Mouse (Mus musculus) cerebral cortex, adult 2 months (tissue): ENCODE measurements around the gene Kctd12b.

Source experiments
- WGBS: fragments of 180-500 bp; shearing (Covaris S2); methylation state at CpG from one replicate; pipeline ENCODE4 v1.1.7; 2018; 5-methylcytosine and 5-hydroxymethylcytosine counted together

Gene Kctd12b

DNA sequence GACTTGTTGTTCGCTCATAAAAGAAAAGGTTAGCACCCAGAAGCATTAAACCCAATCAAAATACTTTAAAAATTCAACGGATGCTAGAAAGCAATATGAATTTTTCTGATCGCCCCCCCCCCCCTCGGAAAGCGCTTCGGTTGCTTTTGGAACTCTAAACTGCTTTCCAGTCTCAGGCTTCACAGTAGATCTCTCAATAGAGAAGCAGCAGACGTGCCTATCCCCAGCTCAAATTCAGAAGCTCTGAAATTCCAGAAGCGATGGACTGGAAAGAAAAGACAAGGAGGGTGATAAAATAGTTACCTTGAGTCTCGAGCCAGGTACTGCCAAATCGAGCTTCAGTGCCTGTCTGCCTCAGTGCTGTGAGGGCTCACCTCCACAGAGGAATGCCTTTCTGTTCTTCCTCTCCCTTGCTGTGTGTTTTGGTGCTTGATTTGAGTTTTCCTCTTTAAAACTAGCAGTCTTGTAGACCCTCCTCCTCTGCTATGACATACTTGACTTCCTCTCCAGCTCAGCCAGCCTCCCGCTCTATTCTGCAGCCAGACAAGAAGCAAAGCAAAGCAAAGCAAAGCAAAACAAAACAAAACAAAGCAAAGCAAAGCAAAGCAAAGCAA, at the start of gene Kctd12b:
Kctd12b (minus strand) TSS at position 610 of the 614 bp plus-strand sequence.
- WGBS: 17% methylated on average over 11 of the region's 11 CpGs

DNA sequence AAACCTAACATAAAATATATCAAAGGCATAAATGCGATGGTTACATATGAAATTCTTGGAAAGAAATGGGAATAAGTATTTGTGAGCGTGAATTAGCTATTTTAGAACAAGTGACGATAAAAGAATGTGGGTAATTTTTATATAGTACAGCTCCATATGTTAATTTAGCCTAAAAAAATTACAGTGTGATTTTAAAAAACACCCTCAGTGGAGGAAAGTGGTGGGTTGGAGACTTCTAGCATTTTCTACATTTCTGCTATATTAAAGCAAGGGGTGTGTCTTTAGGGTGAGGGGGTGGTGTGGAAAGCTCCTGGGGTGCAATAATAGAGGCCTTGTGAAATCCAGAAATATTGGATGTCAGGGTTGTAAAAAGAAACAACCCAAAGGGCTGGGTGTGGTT, 46.3 kb upstream of the Kctd12b start:
- 58% methylated on average over 3 of the region's 3 CpGs for WGBS

DNA sequence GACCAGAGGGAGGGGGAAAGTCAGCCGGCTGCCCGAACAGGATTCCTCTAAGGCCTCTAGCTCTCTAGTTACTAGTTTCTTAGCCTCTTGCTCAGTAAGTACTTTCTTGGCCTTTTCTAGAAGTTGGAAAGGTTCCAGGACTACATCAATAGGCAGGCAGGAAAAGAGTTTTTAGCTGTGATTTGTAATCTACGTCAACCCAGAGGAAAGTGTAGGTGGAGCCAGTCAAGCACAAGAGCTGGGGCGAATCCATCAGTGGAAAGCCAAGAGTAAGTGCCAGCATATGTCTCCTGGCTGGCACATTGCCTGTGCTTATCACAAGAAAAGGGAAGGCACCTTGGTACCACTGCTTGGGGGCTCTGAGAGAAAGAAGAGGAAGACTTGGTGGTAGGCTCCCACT, 39.5 kb upstream of the Kctd12b start:
- 26% methylated on average over 4 of the region's 4 CpGs for WGBS

DNA sequence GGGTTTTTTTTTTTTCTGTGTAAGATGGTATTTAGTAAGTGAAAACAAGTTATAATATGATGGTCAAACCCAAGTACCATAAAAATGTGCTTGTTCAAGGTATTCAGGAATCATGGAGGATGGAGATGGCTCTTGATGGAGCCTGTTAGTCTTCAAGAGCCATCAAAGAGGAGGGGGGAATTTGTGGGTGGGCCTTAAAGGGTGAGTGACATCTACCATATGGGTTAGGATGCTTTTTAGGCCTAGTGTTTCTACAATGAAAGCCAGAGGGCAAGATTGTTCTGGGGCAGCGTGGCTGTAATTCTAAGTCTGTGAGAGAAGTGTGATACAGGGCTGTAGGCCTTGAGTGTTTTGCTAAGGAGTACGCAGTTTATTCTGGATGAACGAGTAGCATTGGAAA, 28.2 kb upstream of the Kctd12b start:
- 21% methylated on average over 3 of the region's 3 CpGs for WGBS

DNA sequence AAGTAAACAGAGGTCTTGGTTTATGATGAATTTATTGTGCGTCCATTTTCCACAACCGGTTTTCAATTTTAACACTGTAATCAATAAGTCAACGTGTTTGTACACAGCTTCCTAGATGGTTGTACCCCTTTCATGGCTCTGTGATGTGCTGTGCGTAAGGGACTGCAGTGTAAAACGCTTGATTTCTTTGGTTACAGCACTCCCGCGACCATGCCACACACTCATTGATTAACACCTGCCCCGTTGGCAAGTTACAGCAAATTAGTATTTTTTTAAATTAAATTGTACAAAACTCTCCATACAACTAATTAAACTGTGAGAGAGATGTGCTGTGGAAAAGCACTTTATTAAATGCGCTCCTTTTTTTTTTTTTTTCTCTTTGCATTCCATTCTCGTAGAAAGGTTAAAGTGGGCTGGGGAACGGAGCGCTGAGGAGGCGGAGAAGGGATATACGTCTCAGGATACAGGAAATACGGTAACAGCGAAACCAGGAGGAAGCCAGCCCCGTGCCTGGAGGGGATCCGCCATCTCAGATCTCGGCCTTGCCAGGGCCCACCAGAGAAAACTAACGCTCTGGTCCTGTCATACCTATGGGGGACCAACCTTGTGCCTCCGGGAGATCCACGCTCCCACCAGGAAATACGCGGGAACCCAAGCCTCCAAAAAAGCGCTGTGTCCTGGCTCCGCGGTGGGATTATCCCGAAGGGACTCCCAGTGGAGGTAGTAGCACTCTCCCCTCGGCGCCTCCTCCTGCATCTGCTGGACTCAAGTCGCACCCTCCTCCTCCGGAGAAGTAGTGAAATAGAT, 27.1 kb upstream of the Kctd12b start, which contains the start of gene Nbdy:
Nbdy (plus strand) TSS at position 481 of the 807 bp plus-strand sequence.
- 4% methylated on average over 32 of the region's 32 CpGs for WGBS

DNA sequence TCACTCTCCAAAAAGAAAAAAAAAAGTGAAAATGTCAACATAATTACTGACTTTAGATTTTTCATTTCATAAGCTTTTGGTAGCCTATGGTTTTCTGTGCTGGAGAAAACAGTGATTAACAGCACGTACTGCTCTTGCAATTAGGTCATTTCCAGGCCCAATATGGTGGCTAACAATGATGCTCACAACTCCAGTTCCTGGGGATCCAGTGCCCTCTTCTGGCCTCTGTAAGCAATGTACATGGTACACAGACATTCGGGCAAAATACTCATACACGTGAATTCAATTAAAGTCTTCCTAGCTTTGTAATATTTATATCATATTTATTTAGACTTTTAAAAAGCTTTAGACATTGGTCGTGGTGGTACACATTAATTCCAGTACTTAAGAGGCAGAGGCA, 23.4 kb upstream of the Kctd12b start:
- WGBS: 54% methylated on average over 4 of the region's 4 CpGs

DNA sequence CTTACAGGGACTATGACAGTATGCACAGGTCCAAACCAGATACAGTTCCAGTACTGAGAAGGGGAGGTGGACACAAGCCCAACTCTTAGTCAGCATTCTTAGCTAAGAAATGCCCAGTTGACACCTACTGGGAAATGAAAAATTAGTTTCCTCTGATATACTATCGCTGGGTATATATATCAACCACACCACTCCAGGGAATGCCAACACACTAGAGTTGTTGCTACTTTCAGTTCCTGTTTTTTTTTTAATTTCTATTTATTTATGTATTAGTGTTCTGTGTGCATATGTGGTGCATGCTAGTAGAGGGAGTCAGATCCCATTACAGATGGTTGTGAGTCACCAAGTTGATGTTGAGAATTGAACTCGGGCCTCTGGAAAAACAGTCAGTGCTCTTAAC, 20.5 kb upstream of the Kctd12b start:
- 96% methylated on average over 2 of the region's 2 CpGs for WGBS

DNA sequence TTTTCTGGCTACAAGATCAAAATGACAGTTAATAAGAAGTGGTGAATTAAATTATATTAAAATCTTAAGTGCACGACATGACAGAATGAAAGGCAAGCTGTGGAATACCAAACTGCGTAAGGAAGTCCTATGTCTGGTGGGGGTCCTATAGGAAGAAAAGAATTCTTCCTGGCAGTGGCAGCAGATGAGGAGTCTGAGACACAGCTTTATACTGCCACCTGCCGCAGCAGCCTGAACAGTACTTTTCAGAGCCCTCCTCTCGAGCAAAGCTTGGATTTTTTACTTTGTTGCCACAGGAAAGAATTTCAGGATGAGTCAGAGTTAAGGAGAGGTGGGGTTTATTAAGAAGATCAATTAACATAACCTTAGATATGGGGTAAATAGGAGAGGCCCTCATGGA, 11.5 kb upstream of the Kctd12b start:
- 4% methylated on average over 4 of the region's 4 CpGs for WGBS

DNA sequence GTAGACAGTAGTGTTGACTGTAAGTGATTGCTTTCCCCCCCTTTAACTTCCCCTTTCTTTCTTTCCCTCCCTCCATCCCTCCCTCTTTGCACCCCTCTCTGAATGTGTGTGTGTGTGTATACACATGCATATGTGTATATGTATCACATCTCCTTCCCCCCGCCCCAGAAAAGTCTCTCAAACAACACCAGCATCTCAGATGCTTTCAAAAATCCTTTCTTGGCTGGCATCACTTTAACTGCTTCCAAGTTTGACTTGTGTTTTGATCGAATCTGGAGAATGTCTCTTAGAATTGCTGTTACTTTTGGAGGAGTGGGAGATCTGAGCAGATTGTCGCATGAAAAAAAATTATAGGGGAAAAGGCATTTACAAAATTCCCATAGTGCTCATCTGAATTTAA, 4.3 kb upstream of the Kctd12b start:
- WGBS: 55% methylated on average over 3 of the region's 3 CpGs

DNA sequence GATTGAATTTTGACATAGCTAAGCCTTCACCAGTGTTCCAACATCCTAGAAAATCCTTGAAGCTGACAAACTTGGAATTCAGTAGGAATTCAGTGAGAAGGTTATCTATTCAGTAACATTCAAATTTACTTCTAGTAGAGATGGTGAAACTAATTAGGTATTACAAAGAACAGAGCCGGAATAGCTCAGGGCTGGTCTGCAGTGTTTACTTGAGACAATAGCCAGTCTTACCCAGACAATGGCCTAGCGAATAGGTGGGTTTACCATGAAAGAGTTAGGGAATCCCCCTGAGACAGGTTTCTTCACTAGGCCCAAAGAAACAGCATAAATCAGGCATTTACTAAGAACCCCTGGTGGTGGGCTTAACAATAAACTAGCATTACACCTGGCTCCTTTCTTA, 28.0 kb downstream of the Kctd12b start:
- WGBS: 66% methylated on average over 2 of the region's 2 CpGs

DNA sequence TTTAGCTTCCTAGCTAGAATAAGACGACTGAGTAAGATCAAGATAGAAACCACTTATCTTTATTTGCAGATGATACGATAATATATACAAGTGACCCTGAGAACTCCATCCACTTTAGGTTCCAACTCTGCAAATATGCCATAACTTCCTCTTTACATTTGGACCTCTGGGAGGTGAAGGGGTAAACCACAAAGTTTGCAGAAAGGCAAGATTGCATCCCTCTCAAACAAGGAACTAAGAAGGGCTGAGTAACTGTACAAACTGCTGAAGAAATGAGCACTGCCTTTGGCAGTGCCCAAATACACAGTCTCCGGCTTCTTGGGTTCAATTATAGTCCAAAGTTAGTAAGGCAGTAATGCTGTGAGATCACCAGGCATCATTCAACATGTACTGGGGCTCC, 31.3 kb downstream of the Kctd12b start:
- WGBS: 86% methylated on average over 3 of the region's 3 CpGs

DNA sequence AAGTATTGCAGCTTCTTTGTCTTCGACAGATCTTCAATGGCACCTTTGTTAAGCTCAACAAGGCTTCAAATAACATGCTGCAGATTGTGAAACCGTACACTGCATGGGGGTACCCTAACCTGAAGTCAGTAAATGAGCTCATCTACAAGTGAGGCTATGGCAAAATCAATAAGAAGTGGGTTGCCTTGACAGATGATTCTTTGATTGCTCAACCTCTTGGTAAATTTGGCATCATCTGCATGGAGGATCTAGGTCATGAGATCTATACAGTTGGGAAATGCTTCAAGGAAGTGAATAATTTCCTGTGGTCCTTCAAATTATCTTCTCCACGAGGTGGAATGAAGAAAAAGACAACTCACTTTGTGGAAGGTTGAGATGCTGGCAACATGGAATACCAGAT, 39.2 kb downstream of the Kctd12b start:
- WGBS: 85% methylated on average over 3 of the region's 3 CpGs

DNA sequence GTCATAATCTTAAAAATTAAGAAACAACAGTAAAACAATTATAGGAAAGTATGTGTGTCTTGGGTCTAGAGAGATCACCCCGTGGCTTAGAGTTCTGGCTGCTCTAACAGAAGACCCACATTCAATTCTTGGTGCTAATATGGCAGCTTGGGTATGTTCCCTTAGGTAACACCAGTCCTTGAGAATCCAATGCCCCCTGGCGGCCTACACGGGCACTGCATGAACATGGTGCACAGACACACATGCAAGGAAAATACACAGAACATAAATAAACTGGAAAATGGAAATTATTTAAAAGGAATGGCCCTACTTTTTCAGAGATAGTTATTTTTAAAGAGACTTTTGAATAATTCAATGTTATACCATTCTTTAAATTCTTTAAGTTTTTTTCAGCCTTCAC, 55.6 kb downstream of the Kctd12b start:
- WGBS: 78% methylated on average over 3 of the region's 3 CpGs

DNA sequence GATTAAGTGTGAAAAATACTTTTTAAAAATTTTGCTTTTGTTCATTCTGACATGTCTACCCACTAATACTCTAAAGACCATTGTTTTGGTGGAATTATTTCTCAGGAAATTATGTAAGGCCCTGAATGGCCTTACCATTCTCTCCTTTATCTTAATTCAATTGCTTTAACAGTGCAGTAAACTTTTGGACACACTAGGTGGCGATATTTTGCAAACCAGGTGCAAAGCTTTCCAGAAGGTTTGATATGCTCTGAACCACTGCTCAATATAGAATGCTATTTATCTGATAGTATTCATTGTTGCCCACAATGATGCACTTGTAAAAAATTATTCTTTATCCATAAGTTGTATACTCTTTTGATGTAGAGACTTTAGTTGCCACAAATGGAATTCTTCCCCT, 59.9 kb downstream of the Kctd12b start:
- 8% methylated on average over 1 of the region's 1 CpGs for WGBS
